Mouse (Mus musculus) neural tube, embryonic 15.5 days (tissue): Measurements from ENCODE around the gene Babam2. TPM values are rescaled to one million over a fixed set of nuclear protein-coding genes. Genes with fewer than 3 reads are reported as not detected.

ENCODE experiments used
- ATAC-seq: fragments of 200-750 bp; cut with Nextera tagmentation; 2 replicates; pipeline ENCODE4 v1.8.0; 2017; ENCODE audit warnings: mild to moderate bottlenecking, moderate TSS enrichment, moderate library complexity; ENCODE audit not compliant: low FRiP score
- H3K27ac ChIP-seq: fragments of 300-500 bp; sonication (generic); replicated peaks from 2 replicates; pipeline ENCODE4 v1.5.1; 2015; ENCODE audit warnings: mild to moderate bottlenecking, inconsistent platforms
- H3K27me3 ChIP-seq: fragments of 300-500 bp; sonication (generic); replicated peaks from 2 replicates; pipeline ENCODE4 v1.6.1; 2015; ENCODE audit warnings: inconsistent platforms
- H3K36me3 ChIP-seq: fragments of 300-500 bp; sonication (generic); 2 replicates; pipeline ENCODE4 v1.6.1; 2015; ENCODE audit warnings: inconsistent platforms
- H3K4me1 ChIP-seq: fragments of 300-500 bp; sonication (generic); 2 replicates; pipeline ENCODE4 v1.6.1; 2015; ENCODE audit warnings: inconsistent platforms
- H3K4me2 ChIP-seq: fragments of 300-500 bp; sonication (generic); 2 replicates; pipeline ENCODE4 v1.6.1; 2015; ENCODE audit warnings: inconsistent platforms, mild to moderate bottlenecking, moderate library complexity
- H3K4me3 ChIP-seq: fragments of 300-500 bp; sonication (generic); replicated peaks from 2 replicates; pipeline ENCODE4 v1.5.1; 2015; ENCODE audit warnings: mild to moderate bottlenecking, inconsistent platforms
- H3K9ac ChIP-seq: fragments of 300-500 bp; sonication (generic); replicated peaks from 2 replicates; pipeline ENCODE4 v1.6.1; 2015; ENCODE audit warnings: mild to moderate bottlenecking, inconsistent platforms
- H3K9me3 ChIP-seq: fragments of 300-500 bp; sonication (generic); replicated peaks from 2 replicates; pipeline ENCODE4 v1.6.1; 2016; ENCODE audit warnings: inconsistent platforms
- WGBS: fragments of 180-500 bp; shearing (Covaris S2); methylation state at CpG from one replicate; pipeline ENCODE4 v1.1.7; 2015; ENCODE audit warnings: mixed read lengths; 5-methylcytosine and 5-hydroxymethylcytosine counted together
- polyA plus RNA-seq: library from polyadenylated mRNA; unstranded; fragments of >200 nt; fragmentation: Nextera tagmentation; extraction: Ambion mirVana; gene quantifications from 2 replicates; pipeline ENCODE4 v1.2.1, GENCODE M21; 2015

The Babam2 gene
- polyA plus RNA-seq, 1 experiment from 2014 or later: 61.8 TPM

- 70% methylated on average over 6 of the region's 6 CpGs for WGBS
- Histone ChIP-seq H3K4me3 (no peak overlapping the region), H3K9me3 (no peaks in the 10 kb centered on the region), H3K4me2 (no peak overlapping the region), H3K4me1 (no peaks in the 10 kb centered on the region), H3K36me3 (no peaks in the 10 kb centered on the region), H3K9ac (no peak overlapping the region), H3K27me3 (no peaks in the 10 kb centered on the region), H3K27ac (no peak overlapping the region)
- no peak for ATAC-seq
Observed at GRCm38 (mm10) chr5:31724519-31724918, 27.0 kb downstream of the Babam2 start.

GRCm38 (mm10) chr5:31725885-31726284, 28.4 kb downstream of the Babam2 start:
- ATAC-seq: no peak
- H3K36me3 ChIP-seq: no peaks in the 10 kb centered on the region
- WGBS: 75% methylated on average over 2 of the region's 2 CpGs

GRCm38 (mm10) chr5:31727456-31727855, 30.0 kb downstream of the Babam2 start:
- H3K9ac ChIP-seq: no peak overlapping the region
- H3K27me3 ChIP-seq: no peaks in the 10 kb centered on the region
- no peaks in the 10 kb centered on the region for H3K9me3 ChIP-seq
- ATAC-seq: no peak
- WGBS: 77% methylated on average over 5 of the region's 5 CpGs
- no peak overlapping the region for H3K4me2 ChIP-seq
- no peak overlapping the region for H3K4me3 ChIP-seq
- H3K27ac ChIP-seq: no peak overlapping the region
- no peaks in the 10 kb centered on the region for H3K36me3 ChIP-seq
- H3K4me1 ChIP-seq: no peaks in the 10 kb centered on the region

More at GRCm38 (mm10) chr5:31725885-31726284, 28.4 kb downstream of the Babam2 start:
- Histone ChIP-seq H3K4me1 (no peaks in the 10 kb centered on the region), H3K4me2 (no peak overlapping the region), H3K4me3 (no peak overlapping the region), H3K27me3 (no peaks in the 10 kb centered on the region), H3K27ac (no peak overlapping the region), H3K9ac (no peak overlapping the region), H3K9me3 (no peaks in the 10 kb centered on the region)

GRCm38 (mm10) chr5:31732644-31733338, 35.3 kb downstream of the Babam2 start:
- no peak for ATAC-seq

GRCm38 (mm10) chr5:31741931-31742330, 44.4 kb downstream of the Babam2 start:
- no peak overlapping the region for H3K4me3 ChIP-seq
- H3K36me3 ChIP-seq: no peaks in the 10 kb centered on the region
- WGBS: 98% methylated on average over 1 of the region's 1 CpGs
- no peak overlapping the region for H3K9ac ChIP-seq
- no peaks in the 10 kb centered on the region for H3K9me3 ChIP-seq
- no peaks in the 10 kb centered on the region for H3K27me3 ChIP-seq
- H3K27ac ChIP-seq: no peak overlapping the region
- no peak overlapping the region for H3K4me2 ChIP-seq
- no peak for ATAC-seq
- no peaks in the 10 kb centered on the region for H3K4me1 ChIP-seq

More at GRCm38 (mm10) chr5:31732644-31733338, 35.3 kb downstream of the Babam2 start:
- no peak overlapping the region for H3K4me3 ChIP-seq
- WGBS: 54% methylated on average over 3 of the region's 3 CpGs
- H3K27me3 ChIP-seq: no peaks in the 10 kb centered on the region
- H3K27ac ChIP-seq: no peak overlapping the region
- no peak overlapping the region for H3K4me2 ChIP-seq
- no peaks in the 10 kb centered on the region for H3K9me3 ChIP-seq
- no peaks in the 10 kb centered on the region for H3K4me1 ChIP-seq
- H3K9ac ChIP-seq: no peak overlapping the region
- no peaks in the 10 kb centered on the region for H3K36me3 ChIP-seq

- no peak overlapping the region for H3K4me2 ChIP-seq
- no peak for ATAC-seq
- H3K4me1 ChIP-seq: no peaks in the 10 kb centered on the region
- H3K27me3 ChIP-seq: no peaks in the 10 kb centered on the region
- no peaks in the 10 kb centered on the region for H3K9me3 ChIP-seq
- H3K36me3 ChIP-seq: no peaks in the 10 kb centered on the region
- H3K9ac ChIP-seq: no peak overlapping the region
- H3K27ac ChIP-seq: no peak overlapping the region
- WGBS: 55% methylated on average over 4 of the region's 4 CpGs
- H3K4me3 ChIP-seq: no peak overlapping the region
Observed at GRCm38 (mm10) chr5:31742521-31743031, 45.1 kb downstream of the Babam2 start.

GRCm38 (mm10) chr5:31749401-31749800, 51.9 kb downstream of the Babam2 start:
- Histone ChIP-seq H3K9ac (no peak overlapping the region), H3K27me3 (no peaks in the 10 kb centered on the region), H3K4me2 (no peak overlapping the region), H3K27ac (no peak overlapping the region), H3K9me3 (no peaks in the 10 kb centered on the region), H3K4me3 (no peak overlapping the region), H3K4me1 (0 out of 2 replicates have a peak, but pooled peaks cover 3% of the 10 kb centered on the region), H3K36me3 (no peaks in the 10 kb centered on the region)
- ATAC-seq: no peak

- no peak overlapping the region for H3K4me3 ChIP-seq
- H3K4me1 ChIP-seq: 0 out of 2 replicates have a peak, but pooled peaks cover 3% of the 10 kb centered on the region
- H3K4me2 ChIP-seq: no peak overlapping the region
- no peaks in the 10 kb centered on the region for H3K36me3 ChIP-seq
- no peaks in the 10 kb centered on the region for H3K27me3 ChIP-seq
- ATAC-seq: no peak
- no peaks in the 10 kb centered on the region for H3K9me3 ChIP-seq
- H3K27ac ChIP-seq: no peak overlapping the region
- WGBS: 49% methylated on average over 9 of the region's 9 CpGs
- no peak overlapping the region for H3K9ac ChIP-seq
Observed at GRCm38 (mm10) chr5:31750231-31750925, 52.9 kb downstream of the Babam2 start.

GRCm38 (mm10) chr5:31750955-31751354, 53.5 kb downstream of the Babam2 start:
- Histone ChIP-seq H3K4me2 (no peak overlapping the region), H3K9ac (no peak overlapping the region), H3K4me1 (0 out of 2 replicates have a peak, but pooled peaks cover 3% of the 10 kb centered on the region), H3K4me3 (no peak overlapping the region), H3K27ac (no peak overlapping the region), H3K36me3 (no peaks in the 10 kb centered on the region), H3K27me3 (no peaks in the 10 kb centered on the region), H3K9me3 (no peaks in the 10 kb centered on the region)
- WGBS: 88% methylated on average over 4 of the region's 4 CpGs
- no peak for ATAC-seq

GRCm38 (mm10) chr5:31754634-31755033, 57.1 kb downstream of the Babam2 start:
- H3K36me3 ChIP-seq: no peaks in the 10 kb centered on the region
- no peak overlapping the region for H3K27ac ChIP-seq
- H3K4me1 ChIP-seq: 0 out of 2 replicates have a peak, but pooled peaks cover 3% of the 10 kb centered on the region
- WGBS: 88% methylated on average over 1 of the region's 1 CpGs
- H3K9me3 ChIP-seq: no peaks in the 10 kb centered on the region
- H3K27me3 ChIP-seq: no peaks in the 10 kb centered on the region
- no peak overlapping the region for H3K9ac ChIP-seq
- H3K4me3 ChIP-seq: no peak overlapping the region
- no peak overlapping the region for H3K4me2 ChIP-seq
- ATAC-seq: no peak

GRCm38 (mm10) chr5:31755255-31755654, 57.8 kb downstream of the Babam2 start:
- ATAC-seq: no peak
- no peaks in the 10 kb centered on the region for H3K36me3 ChIP-seq
- WGBS: 93% methylated on average over 3 of the region's 3 CpGs
- no peak overlapping the region for H3K27ac ChIP-seq
- no peaks in the 10 kb centered on the region for H3K9me3 ChIP-seq
- no peaks in the 10 kb centered on the region for H3K27me3 ChIP-seq
- no peak overlapping the region for H3K4me3 ChIP-seq
- no peak overlapping the region for H3K9ac ChIP-seq
- no peak overlapping the region for H3K4me2 ChIP-seq
- H3K4me1 ChIP-seq: 0 out of 2 replicates have a peak, but pooled peaks cover 3% of the 10 kb centered on the region
